Mouse (Mus musculus): ENCODE results near the gene Ly6g6e.

DNA sequence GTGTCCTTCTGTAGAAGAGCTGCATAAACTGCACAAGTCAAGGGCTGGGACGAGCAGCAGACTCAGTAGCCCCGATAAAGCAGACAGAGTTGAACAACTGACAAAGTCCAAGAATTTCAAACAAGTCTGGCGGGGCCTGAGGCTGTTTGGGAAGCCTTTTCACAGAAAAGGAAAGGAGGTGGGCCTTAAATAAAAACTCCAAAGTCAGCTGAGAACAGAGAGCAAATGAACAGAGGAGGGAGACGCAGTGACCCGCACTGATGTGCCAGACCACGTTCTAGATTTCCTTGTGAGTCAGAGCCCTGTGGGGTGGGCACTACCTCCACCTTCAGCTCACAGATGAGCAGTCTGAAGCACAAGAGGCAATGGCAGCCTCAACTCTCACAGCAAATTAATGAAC is 41.8 kb upstream of the Ly6g6e start:
- TF ChIP-seq CTCF (IDR thresholded peaks at IDR 0.05; ENCODE audit: low read depth) (no peak), EP300 (IDR thresholded peaks at IDR 0.05; ENCODE audit: low read depth) (no peak)
